Mouse (Mus musculus) neural tube, embryonic 14.5 days (tissue): ENCODE data around the gene Dab2ip. TPM values are rescaled to one million over a fixed set of nuclear protein-coding genes. Genes with fewer than 3 reads are reported as not detected.
A peak's percentile ranks its signal among the peaks of the same experiment; 100 is the strongest.

Experiments used
- ATAC-seq: fragments of 200-750 bp; cut with Nextera tagmentation; 2 replicates; pipeline ENCODE4 v1.8.0; 2017; ENCODE audit warnings: low read depth, mild to moderate bottlenecking, moderate TSS enrichment, moderate library complexity
- H3K27ac ChIP-seq: fragments of 300-500 bp; sonication (generic); 2 replicates; pipeline ENCODE4 v1.5.1; 2014; ENCODE audit warnings: low read depth, mild to moderate bottlenecking, control low read depth, low read length, moderate library complexity, mixed read lengths
- H3K27me3 ChIP-seq: fragments of 300-500 bp; sonication (generic); 2 replicates; pipeline ENCODE4 v1.6.1; 2014; ENCODE audit warnings: low read length; ENCODE audit not compliant: control insufficient read depth, insufficient read depth
- H3K36me3 ChIP-seq: fragments of 300-500 bp; sonication (generic); 2 replicates; pipeline ENCODE4 v1.6.1; 2014; ENCODE audit warnings: low read length, mixed read lengths; ENCODE audit not compliant: control insufficient read depth, insufficient read depth
- H3K4me1 ChIP-seq: fragments of 300-500 bp; sonication (generic); 2 replicates; pipeline ENCODE4 v1.6.1; 2014; ENCODE audit warnings: low read length; ENCODE audit not compliant: control insufficient read depth, insufficient read depth
- H3K4me2 ChIP-seq: fragments of 300-500 bp; sonication (generic); 2 replicates; pipeline ENCODE4 v1.6.1; 2014; ENCODE audit warnings: mild to moderate bottlenecking, low read depth, low read length, control low read depth
- H3K4me3 ChIP-seq: fragments of 300-500 bp; sonication (generic); 2 replicates; pipeline ENCODE4 v1.5.1; 2014; ENCODE audit warnings: low read depth, low read length, control low read depth, mixed read lengths
- H3K9ac ChIP-seq: fragments of 300-500 bp; sonication (generic); replicated peaks from 2 replicates; pipeline ENCODE4 v1.6.1; 2014; ENCODE audit warnings: low read depth, mild to moderate bottlenecking, control low read depth, low read length, mixed read lengths
- H3K9me3 ChIP-seq: fragments of 300-500 bp; sonication (generic); 2 replicates; pipeline ENCODE4 v1.6.1; 2016; ENCODE audit warnings: low read length; ENCODE audit not compliant: control insufficient read depth
- WGBS: fragments of 180-500 bp; shearing (Covaris S2); extraction: QIAGEN DNeasy Blood & Tissue Kit; methylation state at CpG from one replicate; pipeline ENCODE4 v1.1.7; 2014; 5-methylcytosine and 5-hydroxymethylcytosine counted together
- polyA plus RNA-seq: library from polyadenylated mRNA; unstranded; fragments of >200 nt; fragmentation: Nextera tagmentation; extraction: Ambion mirVana; gene quantifications from 2 replicates; pipeline ENCODE4 v1.2.1, GENCODE M21; 2014

Gene Dab2ip
- polyA plus RNA-seq, 1 experiment from 2014 or later = 48.5 TPM

DNA sequence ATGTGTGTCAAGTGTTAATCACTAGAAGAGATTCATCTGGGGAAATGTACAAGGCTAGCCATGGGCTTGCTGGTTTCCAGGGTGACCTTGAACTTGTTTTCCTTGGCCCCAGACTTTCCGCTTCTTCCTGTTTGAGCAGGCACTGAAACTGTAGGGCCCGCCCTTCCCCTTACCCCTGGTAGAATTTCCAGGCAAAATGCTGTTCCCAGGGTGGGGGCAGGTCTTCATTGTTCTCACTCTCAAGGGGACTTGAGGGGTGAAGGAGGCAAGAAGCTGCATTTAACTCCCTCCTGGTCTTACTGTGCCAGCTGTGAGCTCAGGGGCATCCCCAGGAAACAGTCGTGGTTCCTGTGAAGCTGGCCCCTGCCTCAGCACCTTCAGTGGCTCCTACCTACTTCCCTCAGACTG, 55.9 kb downstream of the Dab2ip start:
- 61% methylated on average over 3 of the region's 3 CpGs for WGBS
- Histone ChIP-seq H3K27me3 (no peaks in the 10 kb centered on the region), H3K4me2 (no peak overlapping the region), H3K4me3 (no peak overlapping the region), H3K36me3 (no peaks in the 10 kb centered on the region), H3K27ac (no peak overlapping the region), H3K9ac (no peak overlapping the region), H3K9me3 (no peaks in the 10 kb centered on the region), H3K4me1 (peaks cover 14% of the 10 kb centered on the region)
- no peak for ATAC-seq

DNA sequence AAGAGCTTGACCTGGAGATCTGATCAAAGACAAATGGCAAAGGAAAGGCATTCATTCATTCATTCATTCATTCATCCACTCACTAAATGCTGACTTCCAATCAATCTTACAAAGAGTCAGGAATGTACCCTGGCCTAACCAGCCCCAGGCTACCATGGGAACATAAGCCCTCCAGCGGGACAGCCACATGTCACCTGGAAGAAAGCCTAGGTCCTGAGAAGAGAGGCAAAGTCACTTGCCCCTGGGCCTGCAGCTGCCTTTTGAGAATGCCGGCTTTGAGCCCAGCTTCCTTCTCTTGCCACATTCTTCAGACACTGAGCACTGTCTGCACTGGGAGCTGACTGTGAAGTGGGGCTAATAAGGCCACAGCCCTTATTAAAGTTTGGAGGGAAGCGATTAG, 56.3 kb downstream of the Dab2ip start:
- Histone ChIP-seq H3K36me3 (no peaks in the 10 kb centered on the region), H3K4me2 (no peak overlapping the region), H3K9me3 (no peaks in the 10 kb centered on the region), H3K4me1 (peaks cover 14% of the 10 kb centered on the region), H3K27ac (no peak overlapping the region), H3K9ac (no peak overlapping the region), H3K27me3 (no peaks in the 10 kb centered on the region), H3K4me3 (no peak overlapping the region)
- 74% methylated on average over 3 of the region's 3 CpGs for WGBS
- no peak for ATAC-seq

DNA sequence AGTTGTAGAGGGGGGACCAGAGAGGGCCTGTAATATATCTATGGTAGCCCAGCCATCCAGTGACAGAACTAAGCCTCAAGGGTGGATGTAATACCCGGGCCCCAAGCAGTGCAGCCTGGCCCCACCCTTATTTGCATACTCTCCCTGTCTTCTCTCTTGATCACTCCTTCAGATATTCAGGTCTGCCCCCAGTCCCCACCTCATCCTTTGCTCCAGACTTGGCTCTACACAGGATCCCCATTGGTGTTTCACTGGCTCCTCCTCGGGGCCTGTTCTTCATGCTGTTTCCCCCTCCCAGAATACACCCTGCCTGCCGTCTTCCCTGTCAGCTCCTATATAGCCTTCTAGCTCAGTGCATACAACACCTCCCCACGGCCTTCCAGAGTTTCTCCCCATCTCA, 57.3 kb downstream of the Dab2ip start:
- no peak for ATAC-seq
- H3K4me3 ChIP-seq = no peak overlapping the region
- H3K36me3 ChIP-seq = no peaks in the 10 kb centered on the region
- no peak overlapping the region for H3K27ac ChIP-seq
- H3K4me1 ChIP-seq = peaks cover 14% of the 10 kb centered on the region
- no peak overlapping the region for H3K9ac ChIP-seq
- WGBS = 70% methylated on average over 4 of the region's 4 CpGs
- no peaks in the 10 kb centered on the region for H3K9me3 ChIP-seq
- H3K4me2 ChIP-seq = no peak overlapping the region
- H3K27me3 ChIP-seq = no peaks in the 10 kb centered on the region

DNA sequence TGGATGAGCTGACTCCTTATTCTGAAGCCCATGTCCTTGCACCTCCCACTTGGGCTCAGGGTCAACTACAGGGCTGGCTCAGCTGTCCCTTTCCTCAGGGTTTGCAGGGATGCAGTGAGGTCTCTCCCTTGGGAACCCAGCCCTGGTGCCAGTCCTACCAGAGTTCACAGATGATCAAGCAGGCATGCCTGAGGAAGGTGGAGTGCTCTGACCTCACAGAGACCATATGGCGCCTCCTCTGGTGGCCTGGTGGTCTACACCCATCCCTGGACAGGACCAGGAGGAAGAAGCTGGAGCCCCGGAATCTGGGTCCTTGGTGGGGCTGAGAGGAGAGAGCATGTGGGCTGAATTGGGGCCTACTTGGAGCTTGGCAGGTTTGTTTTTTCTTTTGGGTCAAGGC, 57.9 kb downstream of the Dab2ip start:
- Histone ChIP-seq H3K9me3 (no peaks in the 10 kb centered on the region), H3K27me3 (no peaks in the 10 kb centered on the region), H3K4me3 (no peak overlapping the region), H3K36me3 (no peaks in the 10 kb centered on the region), H3K27ac (no peak overlapping the region), H3K4me2 (no peak overlapping the region), H3K4me1 (peaks cover 8% of the 10 kb centered on the region), H3K9ac (no peak overlapping the region)
- no peak for ATAC-seq
- 75% methylated on average over 2 of the region's 2 CpGs for WGBS

DNA sequence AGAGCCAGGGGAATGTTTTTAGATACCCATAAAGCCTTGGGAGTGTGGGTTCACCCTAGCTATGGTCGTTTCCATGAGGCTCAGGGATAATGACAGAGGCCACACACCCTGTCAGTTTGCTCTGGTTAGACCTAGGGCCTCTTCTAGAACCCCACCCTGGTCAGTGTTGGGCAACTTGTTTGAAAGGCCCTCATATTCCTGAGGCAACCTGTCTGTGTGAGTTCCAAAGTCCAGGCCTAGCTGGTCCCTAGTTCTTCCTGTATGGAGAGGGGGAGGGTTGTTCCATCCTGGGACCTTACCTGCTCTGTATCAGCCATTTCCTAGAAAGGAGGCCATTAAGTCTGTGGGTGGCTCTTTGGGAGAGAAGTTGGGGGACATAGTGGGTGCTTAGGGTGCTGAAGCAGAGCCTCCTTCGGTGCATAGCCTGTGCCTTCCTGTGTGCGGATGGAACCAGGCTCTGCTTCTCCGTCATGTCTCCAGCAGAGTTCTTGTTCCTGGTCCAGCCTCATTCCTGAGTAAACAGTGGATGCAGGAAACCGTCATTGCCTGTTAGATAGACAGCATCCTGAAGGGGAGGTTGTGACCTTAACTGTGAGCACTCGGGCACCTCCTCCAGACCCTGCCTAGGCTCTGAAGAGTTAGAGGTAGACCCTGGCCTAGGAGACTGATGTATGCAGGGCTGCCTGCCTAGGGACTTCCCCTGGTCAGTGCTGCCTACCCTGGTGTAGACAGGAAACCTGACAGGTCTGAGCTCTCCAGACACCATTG, 59.0 kb downstream of the Dab2ip start:
- ATAC-seq = no peak
- Histone ChIP-seq H3K4me1 (no peaks in the 10 kb centered on the region; the same call in 1 of the 2 replicates), H3K4me2 (no peak overlapping the region), H3K27me3 (no peaks in the 10 kb centered on the region), H3K4me3 (no peak overlapping the region), H3K36me3 (no peaks in the 10 kb centered on the region), H3K27ac (no peak overlapping the region), H3K9ac (no peak overlapping the region), H3K9me3 (no peaks in the 10 kb centered on the region)
- 74% methylated on average over 6 of the region's 6 CpGs for WGBS

GRCm38 (mm10) chr2:35618981-35619380, 60.9 kb downstream of the Dab2ip start:
- no peak for ATAC-seq
- no peak overlapping the region for H3K4me2 ChIP-seq
- H3K4me1 ChIP-seq = no peaks in the 10 kb centered on the region; the same call in 1 of the 2 replicates
- H3K9me3 ChIP-seq = no peaks in the 10 kb centered on the region
- no peaks in the 10 kb centered on the region for H3K36me3 ChIP-seq
- no peak overlapping the region for H3K9ac ChIP-seq
- H3K27me3 ChIP-seq = no peaks in the 10 kb centered on the region
- no peak overlapping the region for H3K4me3 ChIP-seq
- H3K27ac ChIP-seq = no peak overlapping the region
- WGBS = 71% methylated on average over 7 of the region's 7 CpGs

DNA sequence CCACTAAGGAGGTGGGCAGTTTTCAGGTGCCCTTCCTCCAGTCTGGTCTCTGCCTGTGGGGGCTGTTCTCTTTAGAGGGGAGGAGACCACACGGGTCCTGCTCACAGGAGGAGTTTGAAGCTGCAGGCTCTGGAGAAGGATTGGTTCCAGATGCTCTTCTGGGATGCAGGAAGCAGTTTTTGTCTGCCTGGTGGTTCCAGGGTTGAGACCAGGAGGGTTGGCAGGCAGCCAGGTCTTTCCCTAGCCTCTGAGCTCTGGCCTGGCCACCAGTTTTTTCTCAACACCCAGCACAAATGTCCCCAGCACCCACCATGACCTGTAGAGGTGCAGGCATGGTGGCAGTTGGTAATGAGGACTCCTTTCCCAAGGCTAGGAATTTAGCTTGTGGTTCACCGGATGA, 61.5 kb downstream of the Dab2ip start:
- Histone ChIP-seq H3K36me3 (no peaks in the 10 kb centered on the region), H3K9me3 (no peaks in the 10 kb centered on the region), H3K27ac (no peak overlapping the region), H3K27me3 (no peaks in the 10 kb centered on the region), H3K4me2 (no peak overlapping the region), H3K9ac (no peak overlapping the region), H3K4me3 (no peak overlapping the region), H3K4me1 (no peaks in the 10 kb centered on the region; the same call in 1 of the 2 replicates)
- no peak for ATAC-seq
- WGBS = 44% methylated on average over 2 of the region's 2 CpGs

DNA sequence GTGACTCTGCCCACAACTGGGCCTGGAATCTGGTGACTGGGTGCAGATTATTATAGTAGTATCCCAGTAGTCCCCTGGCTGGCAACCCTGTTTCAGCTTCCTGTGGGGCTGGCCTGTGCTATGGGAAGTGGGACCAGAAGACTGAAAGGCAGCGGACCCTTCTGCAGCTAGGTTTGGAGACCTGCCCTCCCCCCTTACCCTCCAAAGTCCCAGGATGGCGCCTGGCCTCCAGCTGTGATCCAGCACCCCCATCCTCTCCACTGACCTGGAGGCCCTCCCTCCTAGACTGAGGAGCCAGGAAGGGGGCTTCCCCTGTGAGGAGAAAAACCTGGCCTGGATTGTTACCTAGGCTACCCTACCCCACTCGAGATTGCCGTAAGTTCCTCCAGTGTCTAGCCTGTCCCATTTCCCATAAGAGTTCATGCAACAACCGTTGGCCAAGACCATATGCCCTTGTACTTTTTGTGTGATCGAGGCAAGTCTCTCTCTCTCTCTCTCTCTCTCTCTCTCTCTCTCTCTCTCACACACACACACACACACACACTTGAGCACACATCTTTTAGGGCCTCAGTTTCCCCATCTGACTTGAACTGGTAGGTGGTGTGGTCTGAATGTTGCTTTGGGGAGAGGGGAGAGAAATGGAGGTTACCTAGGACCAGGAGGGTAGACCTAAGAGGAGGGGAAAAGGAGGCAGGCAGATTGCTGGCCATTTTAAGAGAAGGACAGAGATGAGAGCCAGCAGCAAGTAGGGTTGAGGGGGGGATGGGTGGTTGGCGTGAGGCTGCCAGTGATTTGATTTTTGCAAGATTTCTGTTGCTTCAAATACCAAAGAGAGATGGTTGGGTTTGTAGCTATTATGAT, 62.5 kb downstream of the Dab2ip start:
- no peak overlapping the region for H3K27ac ChIP-seq
- WGBS = 21% methylated on average over 7 of the region's 7 CpGs
- no peaks in the 10 kb centered on the region for H3K9me3 ChIP-seq
- no peaks in the 10 kb centered on the region for H3K27me3 ChIP-seq
- no peak overlapping the region for H3K9ac ChIP-seq
- H3K36me3 ChIP-seq = no peaks in the 10 kb centered on the region
- no peaks in the 10 kb centered on the region; the same call in 1 of the 2 replicates for H3K4me1 ChIP-seq
- H3K4me3 ChIP-seq = 0 out of 2 replicates have a peak overlapping the region, but pooled peaks have one; percentile 1
- H3K4me2 ChIP-seq = peak overlapping the region; percentile 14; the same call in 1 of the 2 replicates
- ATAC-seq = no peak; the same call in 1 of the 2 replicates

DNA sequence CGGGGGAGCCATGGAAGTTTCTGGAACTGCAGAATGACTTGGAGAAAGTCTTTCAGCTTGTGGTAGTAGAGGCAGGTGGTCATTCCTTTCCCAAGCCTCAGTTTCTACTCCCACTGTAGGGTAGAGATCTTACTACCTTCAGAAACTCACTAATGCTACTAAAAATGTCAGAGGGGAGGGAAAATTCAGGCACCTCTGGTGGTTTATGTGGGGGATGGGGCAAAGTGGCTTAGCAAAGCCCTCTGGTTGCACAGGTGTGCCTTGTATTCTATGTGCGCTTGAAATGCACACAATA, 63.1 kb downstream of the Dab2ip start:
- H3K4me3 ChIP-seq = no peak overlapping the region
- H3K27ac ChIP-seq = no peak overlapping the region
- no peaks in the 10 kb centered on the region for H3K9me3 ChIP-seq
- H3K4me2 ChIP-seq = no peak overlapping the region
- H3K36me3 ChIP-seq = no peaks in the 10 kb centered on the region
- ATAC-seq = no peak
- H3K9ac ChIP-seq = no peak overlapping the region
- no peaks in the 10 kb centered on the region; the same call in 1 of the 2 replicates for H3K4me1 ChIP-seq
- WGBS = 86% methylated on average over 2 of the region's 2 CpGs
- H3K27me3 ChIP-seq = no peaks in the 10 kb centered on the region
